Mouse (Mus musculus) adipocyte (in vitro differentiated cells): ENCODE measurements at regions not wholly inside any gene's neighbourhood (a gene's known extent, or its start where the extent isn't known, plus 50 kb on each side); places are given as distances from the start of the nearest gene placed in this dataset.
"Not testable (repeated sequence)": the region's sequence is repeated elsewhere in the genome, so short reads cannot be mapped to it uniquely, and the experiment has no call there.

Source experiments
- DNase-seq: peaks from one replicate; pipeline ENCODE4 v3.0.0-alpha.2; 2016; ENCODE audit warnings: low spot score

- DNase-seq, result peak; percentile 48
These were observed 199.4 kb downstream of the Antxr2 start for GRCm38 (mm10) chr5:97831421-97831820.

DNA sequence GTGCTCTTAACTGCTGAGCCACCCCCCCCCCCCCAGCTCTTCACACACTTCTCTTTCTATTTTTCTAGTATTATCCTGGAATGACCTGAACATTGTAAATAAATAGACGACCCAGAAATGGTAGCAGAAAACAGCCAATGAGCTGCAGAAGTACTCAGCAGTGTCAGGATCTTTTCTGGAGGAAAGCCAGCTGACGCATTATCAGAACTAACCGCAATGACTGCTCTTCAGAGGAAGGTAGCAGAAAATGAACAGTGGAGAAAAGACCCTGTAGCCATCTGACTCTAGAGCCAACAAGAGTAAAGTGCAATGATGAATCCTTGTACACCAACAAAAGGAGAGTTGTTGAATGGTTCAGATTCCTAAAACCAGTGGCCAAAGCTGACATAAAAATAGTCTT lies 213.4 kb downstream of the Antxr2 start:
- DNase-seq, result no peak

DNA sequence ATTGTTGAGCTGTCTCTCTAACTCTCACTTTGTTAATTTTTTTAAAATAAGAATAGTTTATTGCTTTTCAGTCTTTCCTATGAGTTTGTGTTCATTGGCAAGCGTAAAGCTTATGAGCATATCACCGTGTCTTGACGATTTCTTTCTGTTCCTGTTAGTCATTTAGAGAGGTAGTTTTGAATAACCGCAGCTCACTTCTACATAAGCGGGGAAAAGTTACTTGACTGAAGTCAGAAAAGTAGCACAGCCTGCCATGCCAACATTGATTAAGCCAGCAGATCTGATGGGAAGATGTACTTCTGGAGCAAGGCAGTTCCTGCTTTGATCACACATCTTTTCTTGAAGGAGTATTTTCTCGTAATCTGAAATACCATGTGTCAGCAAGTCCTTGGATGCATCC lies 215.5 kb downstream of the Antxr2 start:
- no peak for DNase-seq

GRCm38 (mm10) chr5:97814700-97815099 lies 216.1 kb downstream of the Antxr2 start:
- DNase-seq, result no peak

GRCm38 (mm10) chr5:97812611-97813350 lies 218.1 kb downstream of the Antxr2 start:
- no peak for DNase-seq

- DNase-seq, result no peak
These were observed 221.8 kb downstream of the Antxr2 start for GRCm38 (mm10) chr5:97809007-97809406.

DNA sequence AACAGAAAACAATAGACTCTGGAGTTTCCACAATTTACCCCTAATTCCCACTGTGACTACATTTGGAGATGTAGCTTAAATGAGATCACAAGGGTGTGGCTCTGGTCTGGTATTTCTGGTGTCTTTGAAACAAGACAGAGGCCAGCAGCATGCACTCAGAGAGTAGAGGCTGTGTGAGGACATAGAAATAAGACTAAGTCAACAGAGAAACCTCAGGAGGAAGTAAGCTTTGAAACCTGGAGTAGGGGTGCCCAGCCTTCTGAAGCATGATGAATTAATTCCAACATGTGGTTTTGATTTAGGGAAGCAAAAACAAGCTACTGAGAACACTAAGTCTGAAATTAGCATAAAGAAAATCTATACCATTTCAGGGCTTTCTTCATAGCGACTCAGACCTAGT lies 223.7 kb downstream of the Antxr2 start:
- DNase-seq, result no peak

DNA sequence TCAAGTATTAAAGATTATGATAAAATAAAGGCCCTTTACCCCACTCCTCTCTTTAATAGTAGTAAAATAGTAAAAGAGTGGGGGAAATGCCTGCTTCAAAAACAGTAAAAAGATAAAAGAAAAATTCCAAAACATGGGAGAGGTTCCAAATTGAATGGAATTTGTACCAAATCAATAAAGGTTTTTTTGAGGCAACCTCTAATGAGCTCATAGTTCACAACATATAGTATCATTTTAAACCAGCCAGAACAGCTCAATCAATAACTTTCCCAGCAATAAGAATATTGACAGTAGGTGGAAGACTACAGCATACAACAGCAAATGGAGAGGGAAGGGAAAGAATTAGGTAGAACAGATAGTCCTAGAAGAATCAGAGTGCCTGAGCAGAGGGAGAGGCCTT lies 224.1 kb downstream of the Antxr2 start:
- DNase-seq, result no peak

DNA sequence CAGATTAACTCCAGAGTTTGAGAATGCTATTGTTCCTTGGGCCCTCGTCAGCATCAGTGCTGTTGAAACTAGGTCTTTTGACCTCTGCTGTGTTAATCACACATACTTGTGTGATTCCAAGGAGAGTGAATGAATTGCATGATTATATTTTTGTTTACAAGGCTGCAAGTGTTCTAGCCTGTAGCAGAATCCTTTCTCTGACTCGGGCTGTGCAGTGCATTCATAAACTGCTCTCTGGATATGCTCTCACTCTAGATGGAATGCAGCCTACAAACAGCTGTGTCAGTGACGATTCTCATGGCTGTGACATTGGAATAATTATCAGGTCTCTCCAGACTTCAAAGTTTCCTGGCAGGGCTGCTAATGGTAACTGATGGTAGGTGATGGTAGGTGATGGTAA lies 230.8 kb downstream of the Antxr2 start:
- DNase-seq, result no peak

- no peak for DNase-seq
These were observed 242.7 kb downstream of the Antxr2 start for GRCm38 (mm10) chr5:97788175-97788574.

DNA sequence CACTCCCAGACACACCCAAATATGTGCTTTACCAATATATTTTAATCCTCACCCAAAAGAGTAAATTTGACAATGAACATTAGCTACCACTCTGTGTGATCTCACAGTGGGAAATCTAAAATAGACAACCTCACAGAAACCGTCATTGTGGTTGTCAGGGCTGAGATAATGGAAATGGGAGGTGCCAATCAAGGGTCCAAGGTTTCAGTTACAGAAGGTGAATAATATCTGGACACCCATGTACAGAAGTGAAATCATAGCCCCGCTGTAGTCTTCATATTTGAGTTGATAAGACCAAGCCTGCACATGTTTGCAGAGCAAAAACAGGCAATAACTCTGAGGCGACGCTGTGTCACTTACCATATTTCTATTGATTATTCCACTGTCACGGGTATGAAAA lies 243.8 kb downstream of the Antxr2 start:
- no peak for DNase-seq

GRCm38 (mm10) chr5:97775100-97775499 lies 255.7 kb downstream of the Antxr2 start:
- not testable (repeated sequence) for DNase-seq

DNA sequence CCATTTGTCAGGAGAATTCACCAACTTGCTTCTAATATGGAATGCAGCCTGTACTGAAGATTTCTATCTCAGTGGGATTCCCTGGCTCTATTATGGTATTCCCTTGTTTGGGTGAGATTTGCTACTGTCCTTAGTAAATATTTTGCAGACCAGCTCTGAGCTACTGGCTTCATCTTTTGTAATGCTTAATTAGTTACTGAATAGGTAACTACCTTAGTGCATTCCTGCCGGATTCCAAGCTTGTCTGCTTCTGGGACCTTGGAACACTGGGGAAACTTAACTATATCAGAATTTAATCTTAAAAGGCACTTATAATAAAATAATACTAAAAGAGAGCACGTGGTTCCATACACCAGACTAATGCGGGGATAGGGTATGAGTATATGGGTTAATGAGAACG lies 257.4 kb downstream of the Antxr2 start:
- DNase-seq, result not testable (repeated sequence)

DNA sequence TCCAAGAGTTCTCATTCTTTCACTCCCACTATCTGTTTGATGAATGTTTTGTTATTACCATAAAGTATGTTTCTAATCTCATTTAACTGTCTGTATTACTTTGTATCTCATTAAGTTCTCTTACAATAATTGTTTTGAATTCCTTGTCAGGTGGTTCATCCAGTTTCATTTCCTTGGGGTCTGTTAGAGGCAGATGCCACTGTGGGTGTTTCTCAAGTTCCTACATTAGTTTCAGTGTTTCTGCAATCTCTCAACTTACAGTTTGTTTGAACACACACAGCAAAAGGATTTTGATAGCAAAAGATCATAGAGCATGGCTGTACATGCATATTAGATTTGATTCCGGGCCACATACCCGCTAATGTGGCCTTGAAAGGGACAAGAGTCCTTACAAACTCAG lies 280.5 kb upstream of the Gk2 start:
- no peak for DNase-seq

DNA sequence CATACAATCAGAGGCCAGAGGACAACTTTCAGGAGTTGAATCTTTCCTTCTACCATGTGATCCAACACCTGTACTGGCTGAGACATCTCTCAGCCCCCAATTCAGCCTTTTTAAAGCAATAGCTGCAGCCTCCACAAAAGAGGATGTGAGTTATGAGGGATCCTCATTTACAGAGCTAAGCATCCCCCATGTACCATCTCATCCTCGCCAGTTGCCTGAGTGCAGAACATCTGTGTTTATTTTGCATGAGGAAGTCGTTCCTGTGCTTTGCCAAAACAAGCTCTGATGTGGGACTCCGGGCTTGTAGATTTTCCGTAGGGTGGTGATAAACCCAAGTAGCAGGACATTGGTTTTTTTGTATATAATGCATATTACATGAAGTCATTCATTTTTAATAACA lies 274.1 kb upstream of the Gk2 start:
- no peak for DNase-seq

- DNase-seq, result not testable (repeated sequence)
These were observed 262.5 kb upstream of the Gk2 start for GRCm38 (mm10) chr5:97719364-97719763.

DNA sequence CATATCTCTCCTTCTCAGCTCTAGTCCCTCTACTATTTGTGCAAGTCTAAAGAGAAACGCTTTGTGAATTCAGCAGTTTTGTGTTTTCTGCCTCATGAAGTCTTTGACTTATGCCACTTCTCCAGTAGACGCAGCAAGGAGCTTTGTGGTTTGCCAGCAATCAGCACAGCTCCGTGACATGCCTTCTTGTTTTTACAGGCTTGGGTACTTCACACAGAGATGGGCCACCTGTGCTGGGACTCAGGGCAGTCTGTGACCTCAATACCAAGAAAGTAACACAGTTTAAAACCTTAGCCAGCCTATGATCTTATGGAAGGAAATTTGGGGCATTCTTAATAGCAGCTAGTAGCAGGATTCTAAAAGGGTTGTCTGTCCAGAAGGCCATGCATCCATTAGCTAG lies 248.4 kb upstream of the Gk2 start:
- DNase-seq, result no peak

GRCm38 (mm10) chr5:97700507-97700906 lies 243.7 kb upstream of the Gk2 start:
- peak; percentile 5 for DNase-seq

DNA sequence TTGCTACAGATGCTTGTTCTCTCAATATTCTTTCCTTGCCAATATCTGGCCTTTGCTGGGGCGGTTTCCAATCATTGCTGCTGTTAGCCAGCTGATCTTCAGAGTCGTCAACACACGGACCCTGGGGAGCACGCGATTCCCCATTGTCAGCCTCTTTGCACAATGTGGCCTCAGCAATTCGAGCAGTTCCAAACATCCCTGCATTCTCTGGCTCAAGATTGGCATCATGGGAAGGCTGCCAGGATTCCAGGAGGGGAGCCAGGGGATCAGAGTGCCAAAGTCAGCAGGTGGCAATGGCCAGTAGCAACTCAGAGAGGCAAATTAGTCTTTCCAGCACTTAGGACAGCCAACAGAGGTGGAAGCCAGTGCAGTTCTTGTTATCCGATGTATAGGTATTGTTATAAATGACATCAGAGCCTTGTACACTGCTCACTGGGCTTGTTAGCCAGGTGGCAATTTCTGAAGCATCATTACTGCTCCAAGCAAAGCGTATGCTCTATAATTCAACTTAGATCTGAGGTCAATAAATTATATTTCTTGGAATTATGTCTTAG lies 240.8 kb upstream of the Gk2 start:
- DNase-seq, result peak; percentile 77

DNA sequence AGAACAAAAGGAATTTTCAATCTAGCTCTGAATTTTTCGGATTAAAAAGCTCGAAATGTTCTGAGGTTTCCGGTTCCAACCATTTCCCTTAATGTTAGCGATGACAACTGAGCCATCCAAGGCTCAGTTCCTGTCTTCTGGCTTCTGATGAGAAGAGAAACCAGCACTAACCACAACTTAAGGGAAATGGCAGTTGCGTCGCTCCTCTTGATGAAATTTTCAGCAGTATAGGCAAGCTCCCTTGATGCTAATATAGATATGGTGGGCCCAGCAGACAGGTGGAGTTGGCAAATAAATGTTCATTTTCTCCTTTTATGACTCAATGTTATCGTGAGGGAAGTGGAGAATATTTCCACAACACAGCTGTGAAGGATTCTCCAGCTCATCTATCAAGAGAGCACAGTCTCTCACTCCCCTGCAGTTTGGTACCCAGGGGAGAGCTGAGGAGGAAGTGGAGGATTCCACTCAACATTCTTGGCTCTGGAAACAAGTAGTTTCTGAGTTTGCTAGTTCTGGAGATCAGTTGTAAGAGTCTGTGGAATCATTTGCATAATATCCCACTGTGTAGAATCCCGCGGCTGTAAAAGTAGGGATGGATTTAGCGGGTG lies 236.6 kb upstream of the Gk2 start:
- DNase-seq, result no peak

DNA sequence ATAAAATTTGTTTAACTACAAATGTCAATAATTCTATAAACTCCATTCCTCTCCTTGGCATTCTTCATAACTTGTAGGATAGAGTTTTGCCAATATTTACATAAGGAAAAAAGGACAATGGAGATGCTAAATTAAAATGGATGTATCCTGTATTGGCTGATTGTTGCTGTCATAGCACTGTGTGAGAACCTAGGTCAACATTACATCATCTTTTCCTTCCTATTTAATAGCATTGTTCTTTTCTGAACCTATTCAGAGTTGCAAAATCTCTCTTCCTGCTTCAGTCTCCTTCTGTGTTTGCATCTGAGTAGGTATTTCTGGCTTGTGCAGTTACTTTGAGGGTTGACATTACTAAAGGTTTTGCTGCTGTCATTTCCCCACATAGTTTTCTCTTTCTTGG lies 228.6 kb upstream of the Gk2 start:
- no peak for DNase-seq

DNA sequence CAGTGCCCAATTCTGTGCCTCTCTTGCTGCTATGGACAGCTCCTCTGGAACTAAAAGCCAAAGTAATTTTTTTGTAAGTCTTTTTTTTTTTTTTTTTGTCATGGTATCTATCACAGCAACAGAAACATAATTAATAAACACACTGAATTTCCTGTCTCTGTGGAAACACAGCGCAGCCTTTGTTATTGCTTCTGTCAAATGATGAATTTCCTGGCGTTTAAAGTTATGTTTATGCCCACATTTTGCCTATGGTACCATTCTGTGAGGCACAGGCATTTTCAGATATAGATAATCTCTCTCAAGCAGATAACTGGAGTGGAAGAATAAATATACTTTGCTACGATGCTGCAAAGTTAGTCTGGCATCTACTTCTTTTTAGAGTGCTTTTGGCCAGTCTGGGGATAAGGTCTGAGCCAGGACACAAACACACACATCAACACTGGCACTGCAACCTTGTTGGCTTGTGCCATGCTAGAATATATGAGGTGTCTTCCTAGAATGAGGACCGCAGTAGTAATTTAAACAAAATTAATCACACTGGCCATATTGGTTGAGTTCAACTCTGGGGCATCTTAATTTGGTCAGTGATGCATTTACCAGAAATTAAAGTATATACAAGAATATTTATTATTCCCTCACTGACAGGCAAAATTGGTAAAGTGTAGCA lies 227.9 kb upstream of the Gk2 start:
- DNase-seq, result no peak

GRCm38 (mm10) chr5:97669726-97670125 lies 212.9 kb upstream of the Gk2 start:
- DNase-seq, result no peak
